Mouse (Mus musculus): ENCODE measurements around the gene Mtmr3.

- TF ChIP-seq CTCF (conservative IDR thresholded peaks at IDR 0.05 in 1 of 2, IDR thresholded peaks at IDR 0.05 in 1 of 2; ENCODE audit: low read depth in 2 of 2, low read length in 2 of 2) (no peak), TCF12 (IDR thresholded peaks at IDR 0.05; ENCODE audit: low read depth, low read length) (no peak), GABPA (IDR thresholded peaks at IDR 0.05; ENCODE audit: insufficient replicate concordance, low read depth, low read length) (no peak), JUND (conservative IDR thresholded peaks at IDR 0.05; ENCODE audit: low read depth, low read length) (no peak), POLR2A (IDR thresholded peaks at IDR 0.05; ENCODE audit: low read depth, low read length) (no peak), MEF2A (IDR thresholded peaks at IDR 0.05; ENCODE audit: borderline replicate concordance, low read depth, low read length) (no peak), SMC3 (IDR thresholded peaks at IDR 0.05; ENCODE audit: low read depth, low read length) (no peak), SIN3A (IDR thresholded peaks at IDR 0.05; ENCODE audit: low read length) (no peak)
Measured at GRCm38 (mm10) chr11:4602691-4603441, 8.2 kb upstream of the Mtmr3 start.

Data from CH12.LX (cell line).